Mouse (Mus musculus): ENCODE measurements around the gene Nvl. TPM values are rescaled to one million over a fixed set of nuclear protein-coding genes. Genes with fewer than 3 reads are reported as not detected.

Gene Nvl
- polyA plus RNA-seq, 1 experiment, result 25.9 TPM

GRCm38 (mm10) chr1:181148540-181148939 is 4.5 kb upstream of the Nvl start:
- H3K27ac ChIP-seq (ENCODE audit: insufficient read depth, low read depth, low read length), result no peak overlapping the region
- H3K4me3 ChIP-seq (ENCODE audit: insufficient read depth, low read length), result no peak overlapping the region
- peaks cover 12% of the 10 kb centered on the region for H3K4me1 ChIP-seq (ENCODE audit: control insufficient read depth, insufficient read depth, low read length)

GRCm38 (mm10) chr1:181146187-181146586 is 2.2 kb upstream of the Nvl start:
- H3K4me1 ChIP-seq (ENCODE audit: control insufficient read depth, insufficient read depth, low read length), result peaks cover 7% of the 10 kb centered on the region
- TF ChIP-seq CTCF (IDR thresholded peaks at IDR 0.05; ENCODE audit: low read depth, low read length) (no peak), POLR2A (IDR thresholded peaks at IDR 0.05; ENCODE audit: borderline replicate concordance, low read depth, low read length) (no peak)
- no peak overlapping the region for H3K4me3 ChIP-seq (ENCODE audit: insufficient read depth, low read length)
- H3K27ac ChIP-seq (ENCODE audit: insufficient read depth, low read depth, low read length), result no peak overlapping the region

More at GRCm38 (mm10) chr1:181148540-181148939, 4.5 kb upstream of the Nvl start:
- TF ChIP-seq POLR2A (IDR thresholded peaks at IDR 0.05; ENCODE audit: borderline replicate concordance, low read depth, low read length) (no peak), CTCF (IDR thresholded peaks at IDR 0.05; ENCODE audit: low read depth, low read length) (no peak)

- TF ChIP-seq POLR2A (IDR thresholded peaks at IDR 0.05; ENCODE audit: borderline replicate concordance, low read depth, low read length) (no peak), CTCF (IDR thresholded peaks at IDR 0.05; ENCODE audit: low read depth, low read length) (no peak)
Observed at GRCm38 (mm10) chr1:181144966-181145365, 962 bp upstream of the Nvl start.

GRCm38 (mm10) chr1:181143609-181143949 is 425 bp downstream of the Nvl start:
- no peak for TF ChIP-seq POLR2A (IDR thresholded peaks at IDR 0.05; ENCODE audit: borderline replicate concordance, low read depth, low read length)
- no peak for TF ChIP-seq CTCF (IDR thresholded peaks at IDR 0.05; ENCODE audit: low read depth, low read length)
- peak overlapping the region; percentile 84 for H3K27ac ChIP-seq (ENCODE audit: insufficient read depth, low read depth, low read length)
- H3K4me3 ChIP-seq (ENCODE audit: insufficient read depth, low read length), result peak overlapping the region; percentile 80
- peaks cover 7% of the 10 kb centered on the region for H3K4me1 ChIP-seq (ENCODE audit: control insufficient read depth, insufficient read depth, low read length)

More at GRCm38 (mm10) chr1:181144966-181145365, 962 bp upstream of the Nvl start:
- Histone ChIP-seq H3K4me1 (ENCODE audit: control insufficient read depth, insufficient read depth, low read length) (peaks cover 7% of the 10 kb centered on the region), H3K27ac (ENCODE audit: insufficient read depth, low read depth, low read length) (peak overlapping the region; percentile 84), H3K4me3 (ENCODE audit: insufficient read depth, low read length) (peak overlapping the region; percentile 80)

DNA sequence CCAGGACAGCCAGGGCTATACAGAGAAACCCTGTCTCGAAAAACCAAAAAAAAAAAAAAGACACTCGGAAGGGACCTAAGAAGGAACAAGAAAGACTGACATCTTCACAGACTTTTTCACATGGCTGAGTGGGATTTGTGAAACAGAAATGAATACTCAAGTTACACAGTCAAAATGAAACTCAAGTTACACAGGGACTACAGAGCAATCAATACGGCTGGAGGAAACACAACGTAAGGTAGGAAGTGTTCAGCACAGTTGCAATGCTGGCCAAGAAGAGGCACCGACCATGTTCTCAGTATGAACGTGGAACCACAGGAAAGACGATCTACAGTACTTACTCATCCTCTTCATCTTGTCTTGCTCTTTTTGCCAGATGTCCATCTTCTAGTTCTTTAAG is 5.3 kb downstream of the Nvl start:
- Histone ChIP-seq H3K27ac (ENCODE audit: insufficient read depth, low read depth, low read length) (no peak overlapping the region), H3K4me3 (ENCODE audit: insufficient read depth, low read length) (no peak overlapping the region), H3K4me1 (ENCODE audit: control insufficient read depth, insufficient read depth, low read length) (peaks cover 3% of the 10 kb centered on the region)
- TF ChIP-seq POLR2A (IDR thresholded peaks at IDR 0.05; ENCODE audit: borderline replicate concordance, low read depth, low read length) (no peak), CTCF (IDR thresholded peaks at IDR 0.05; ENCODE audit: low read depth, low read length) (no peak)

DNA sequence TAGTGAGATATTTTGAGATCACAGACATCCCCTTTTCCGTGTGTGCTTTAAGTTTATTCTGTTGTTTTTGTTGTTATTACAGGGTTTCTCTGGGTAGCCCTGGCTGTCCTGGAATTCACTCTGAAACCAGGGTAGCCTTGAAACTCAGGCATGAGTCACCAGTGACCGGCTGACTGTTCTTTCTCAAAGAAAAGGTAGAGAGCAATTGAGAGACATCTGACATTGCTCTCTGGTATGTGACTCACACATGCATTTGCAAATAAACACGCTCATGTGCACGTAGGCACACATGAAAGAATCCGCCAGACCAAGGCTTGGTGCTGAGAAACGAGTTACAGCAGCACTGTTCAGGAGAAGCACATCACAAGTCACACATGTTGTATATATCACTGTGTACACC is 12.1 kb downstream of the Nvl start:
- peaks cover 3% of the 10 kb centered on the region; the same call in 1 of the 2 replicates for H3K4me1 ChIP-seq (ENCODE audit: control insufficient read depth, insufficient read depth, low read length)
- TF ChIP-seq CTCF (IDR thresholded peaks at IDR 0.05; ENCODE audit: low read depth, low read length) (no peak), POLR2A (IDR thresholded peaks at IDR 0.05; ENCODE audit: borderline replicate concordance, low read depth, low read length) (no peak)
- no peak overlapping the region for H3K27ac ChIP-seq (ENCODE audit: insufficient read depth, low read depth, low read length)
- no peak overlapping the region for H3K4me3 ChIP-seq (ENCODE audit: insufficient read depth, low read length)

DNA sequence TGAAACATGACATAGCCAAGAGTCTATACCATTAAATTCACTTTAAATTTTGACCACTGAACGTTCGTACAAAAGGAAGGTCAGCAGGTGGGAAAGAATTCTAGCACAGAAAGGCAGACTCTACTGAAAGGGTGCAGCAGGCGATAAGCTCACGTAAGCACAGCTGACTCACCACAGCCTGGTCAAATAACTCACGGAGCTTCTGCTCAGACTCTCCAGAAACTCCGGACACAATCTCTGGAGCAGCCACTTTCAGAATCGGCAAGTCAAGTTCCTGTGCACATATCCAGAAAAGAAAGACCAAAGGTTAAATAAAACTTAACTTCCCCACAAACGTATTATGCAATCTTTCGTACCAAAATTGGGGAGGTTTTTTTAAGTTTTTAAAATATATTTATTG is 17.2 kb downstream of the Nvl start:
- H3K27ac ChIP-seq (ENCODE audit: insufficient read depth, low read depth, low read length), result peak overlapping the region; percentile 14; the same call in 1 of the 2 replicates
- H3K4me3 ChIP-seq (ENCODE audit: insufficient read depth, low read length), result no peak overlapping the region
- no peak for TF ChIP-seq CTCF (IDR thresholded peaks at IDR 0.05; ENCODE audit: low read depth, low read length)
- TF ChIP-seq POLR2A (IDR thresholded peaks at IDR 0.05; ENCODE audit: borderline replicate concordance, low read depth, low read length), result no peak
- peaks cover 18% of the 10 kb centered on the region for H3K4me1 ChIP-seq (ENCODE audit: control insufficient read depth, insufficient read depth, low read length)

DNA sequence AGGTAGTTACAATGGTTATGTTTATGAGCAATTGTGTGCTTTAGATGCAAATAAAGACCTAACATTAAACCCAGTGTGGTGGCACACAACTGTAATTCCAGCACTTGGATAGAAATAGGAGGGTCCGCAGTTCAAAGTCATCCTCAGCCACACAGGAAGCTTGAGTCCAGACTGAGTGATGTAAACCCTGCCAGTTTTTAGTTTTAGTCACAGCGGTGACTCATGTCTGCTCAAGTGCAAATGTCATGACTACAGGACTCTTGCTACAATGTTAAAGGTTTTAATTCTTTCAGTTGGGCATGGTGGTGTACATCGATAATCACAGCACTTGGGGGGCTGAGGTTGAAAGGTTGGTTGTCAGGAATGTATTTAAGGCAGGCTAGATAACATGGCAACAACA is 18.1 kb downstream of the Nvl start:
- peaks cover 18% of the 10 kb centered on the region for H3K4me1 ChIP-seq (ENCODE audit: control insufficient read depth, insufficient read depth, low read length)
- H3K4me3 ChIP-seq (ENCODE audit: insufficient read depth, low read length), result no peak overlapping the region
- TF ChIP-seq CTCF (IDR thresholded peaks at IDR 0.05; ENCODE audit: low read depth, low read length), result no peak
- no peak for TF ChIP-seq POLR2A (IDR thresholded peaks at IDR 0.05; ENCODE audit: borderline replicate concordance, low read depth, low read length)
- no peak overlapping the region for H3K27ac ChIP-seq (ENCODE audit: insufficient read depth, low read depth, low read length)

- H3K27ac ChIP-seq (ENCODE audit: insufficient read depth, low read depth, low read length), result no peak overlapping the region
- H3K4me1 ChIP-seq (ENCODE audit: control insufficient read depth, insufficient read depth, low read length), result peaks cover 18% of the 10 kb centered on the region
- H3K4me3 ChIP-seq (ENCODE audit: insufficient read depth, low read length), result no peak overlapping the region
- TF ChIP-seq CTCF (IDR thresholded peaks at IDR 0.05; ENCODE audit: low read depth, low read length) (no peak), POLR2A (IDR thresholded peaks at IDR 0.05; ENCODE audit: borderline replicate concordance, low read depth, low read length) (no peak)
Observed at GRCm38 (mm10) chr1:181124145-181124544, 19.9 kb downstream of the Nvl start.

DNA sequence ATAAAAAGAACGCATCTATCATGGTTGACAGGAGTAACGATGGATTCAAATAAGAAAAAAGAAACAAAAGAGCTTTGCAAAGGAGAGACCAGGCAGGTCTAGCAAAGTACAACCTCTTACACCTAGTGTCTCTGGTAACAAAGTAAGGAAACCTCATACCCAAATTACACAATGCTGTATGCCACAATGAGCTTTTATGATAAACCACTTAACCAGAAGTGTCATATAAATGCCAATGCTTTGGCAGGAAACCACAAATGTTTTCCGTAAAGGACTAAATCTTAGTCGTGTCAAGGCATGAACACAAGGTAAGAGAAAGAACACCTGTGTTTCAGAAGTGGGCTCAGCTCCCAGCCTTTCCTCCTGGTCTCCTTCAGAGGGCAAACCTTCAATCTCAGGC is 26.9 kb downstream of the Nvl start:
- TF ChIP-seq CTCF (IDR thresholded peaks at IDR 0.05; ENCODE audit: low read depth, low read length) (no peak), POLR2A (IDR thresholded peaks at IDR 0.05; ENCODE audit: borderline replicate concordance, low read depth, low read length) (no peak)
- Histone ChIP-seq H3K4me3 (ENCODE audit: insufficient read depth, low read length) (no peak overlapping the region), H3K4me1 (ENCODE audit: control insufficient read depth, insufficient read depth, low read length) (no peaks in the 10 kb centered on the region), H3K27ac (ENCODE audit: insufficient read depth, low read depth, low read length) (no peak overlapping the region)

- TF ChIP-seq POLR2A (IDR thresholded peaks at IDR 0.05; ENCODE audit: borderline replicate concordance, low read depth, low read length), result no peak
- no peak for TF ChIP-seq CTCF (IDR thresholded peaks at IDR 0.05; ENCODE audit: low read depth, low read length)
- Histone ChIP-seq H3K4me3 (ENCODE audit: insufficient read depth, low read length) (no peak overlapping the region), H3K4me1 (ENCODE audit: control insufficient read depth, insufficient read depth, low read length) (no peaks in the 10 kb centered on the region), H3K27ac (ENCODE audit: insufficient read depth, low read depth, low read length) (no peak overlapping the region)
Observed at GRCm38 (mm10) chr1:181090048-181090447, 54.0 kb downstream of the Nvl start.

All from bone marrow macrophage, adult 2 months (primary cell).